Mouse (Mus musculus): ENCODE results near the gene Igsf8. TPM values are rescaled to one million over a fixed set of nuclear protein-coding genes. Genes with fewer than 3 reads are reported as not detected.

Gene Igsf8
- polyA plus RNA-seq, 1 experiment from 2014 or later: 42.5 TPM

DNA sequence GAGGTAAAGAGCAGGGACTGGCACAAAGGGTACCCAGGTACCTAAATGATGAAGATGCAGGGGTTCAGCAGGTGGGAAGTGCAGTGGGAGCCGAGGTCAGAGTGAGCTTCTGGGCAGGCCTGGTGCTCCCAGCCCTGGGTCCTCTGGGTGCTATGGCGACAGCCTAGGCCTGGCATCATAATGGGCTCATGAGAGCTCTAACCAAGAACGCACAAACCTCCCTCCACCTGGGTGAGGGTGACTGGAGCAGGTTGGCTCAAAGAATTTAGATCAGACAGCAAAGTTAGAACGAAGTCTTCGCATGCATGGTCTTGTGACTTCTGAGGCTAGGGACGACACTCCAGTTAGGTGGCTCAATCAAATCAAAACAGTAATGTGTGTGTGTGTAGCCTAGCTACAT is 3.1 kb upstream of the Igsf8 start, which contains the start of gene Atp1a4:
TSS of gene Atp1a4 (minus strand) at position 101 of the 400 bp plus-strand sequence.
- Histone ChIP-seq H3K9ac (ENCODE audit: low read length) (no peak within 1 kb of the TSS), H3K4me3 (ENCODE audit: low read length) (no peak within 1 kb of the TSS), H3K27ac (ENCODE audit: low read length) (no peak within 1 kb of the TSS), H3K27me3 (ENCODE audit: control insufficient read depth, insufficient read depth, low read depth, low read length) (no peaks in the 10 kb centered on the region), H3K4me1 (replicated peaks; ENCODE audit: control insufficient read depth, insufficient read depth, low read length) (no peaks in the 10 kb centered on the region), H3K36me3 (ENCODE audit: control insufficient read depth, insufficient read depth, low read length) (no peaks in the 10 kb centered on the region), H3K4me2 (ENCODE audit: low read depth, low read length) (no peak within 1 kb of the TSS), H3K9me3 (ENCODE audit: control insufficient read depth, low read length) (no peaks in the 10 kb centered on the region)
- WGBS: 85% methylated on average over 6 of the region's 6 CpGs
- no peak for ATAC-seq (ENCODE audit: low read depth)

DNA sequence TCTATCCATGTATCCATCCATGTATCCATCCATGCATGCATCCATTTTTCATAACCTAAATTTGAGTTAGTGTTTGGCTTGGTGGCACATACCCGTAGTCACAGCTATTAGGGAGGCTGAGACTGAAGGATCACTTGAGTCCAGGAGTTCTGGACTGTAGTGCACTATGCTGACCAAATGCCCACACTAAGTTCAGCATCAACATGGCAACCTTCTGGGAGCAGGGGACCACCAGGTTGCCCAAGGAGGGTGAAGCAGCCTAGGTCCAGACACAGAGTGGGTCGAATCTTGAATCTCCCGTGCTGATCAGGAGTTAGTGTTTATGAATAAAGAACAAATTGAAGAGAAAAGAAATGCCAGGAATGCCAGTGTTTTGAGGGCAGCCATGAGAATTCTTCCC is 9.8 kb downstream of the Igsf8 start:
- no peak overlapping the region for H3K9ac ChIP-seq (ENCODE audit: low read length)
- H3K27me3 ChIP-seq (ENCODE audit: control insufficient read depth, insufficient read depth, low read depth, low read length): no peaks in the 10 kb centered on the region
- no peak overlapping the region for H3K27ac ChIP-seq (ENCODE audit: low read length)
- ATAC-seq (ENCODE audit: low read depth): no peak
- WGBS: 72% methylated on average over 3 of the region's 3 CpGs
- H3K4me3 ChIP-seq (ENCODE audit: low read length): no peak overlapping the region
- no peaks in the 10 kb centered on the region for H3K4me1 ChIP-seq (replicated peaks; ENCODE audit: control insufficient read depth, insufficient read depth, low read length)
- H3K4me2 ChIP-seq (ENCODE audit: low read depth, low read length): no peak overlapping the region
- H3K9me3 ChIP-seq (ENCODE audit: control insufficient read depth, low read length): no peaks in the 10 kb centered on the region
- H3K36me3 ChIP-seq (ENCODE audit: control insufficient read depth, insufficient read depth, low read length): no peaks in the 10 kb centered on the region

DNA sequence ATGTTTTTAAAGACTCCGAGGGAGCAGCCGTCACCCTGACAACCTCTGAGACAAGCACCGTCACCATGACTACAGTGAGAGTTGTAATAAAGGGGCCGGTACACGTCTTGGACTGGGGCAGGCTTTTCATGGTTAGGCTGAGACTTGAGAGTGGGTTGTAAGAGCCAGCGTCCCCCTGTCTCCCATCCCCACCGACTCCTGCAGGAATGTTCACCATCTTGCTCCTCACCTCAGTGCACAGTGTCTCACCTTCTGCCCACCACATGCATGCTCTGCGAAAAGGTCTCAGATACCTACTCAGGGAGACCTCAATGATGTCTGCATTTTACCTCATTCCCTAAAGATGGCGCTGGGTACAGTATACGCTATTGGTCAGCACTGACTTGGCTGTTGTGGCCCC is 10.3 kb downstream of the Igsf8 start:
- 60% methylated on average over 10 of the region's 10 CpGs for WGBS
- no peak overlapping the region for H3K4me3 ChIP-seq (ENCODE audit: low read length)
- H3K27me3 ChIP-seq (ENCODE audit: control insufficient read depth, insufficient read depth, low read depth, low read length): no peaks in the 10 kb centered on the region
- no peak for ATAC-seq (ENCODE audit: low read depth)
- no peak overlapping the region for H3K4me2 ChIP-seq (ENCODE audit: low read depth, low read length)
- no peaks in the 10 kb centered on the region for H3K4me1 ChIP-seq (replicated peaks; ENCODE audit: control insufficient read depth, insufficient read depth, low read length)
- H3K9ac ChIP-seq (ENCODE audit: low read length): no peak overlapping the region
- no peaks in the 10 kb centered on the region for H3K9me3 ChIP-seq (ENCODE audit: control insufficient read depth, low read length)
- no peak overlapping the region for H3K27ac ChIP-seq (ENCODE audit: low read length)
- H3K36me3 ChIP-seq (ENCODE audit: control insufficient read depth, insufficient read depth, low read length): no peaks in the 10 kb centered on the region

DNA sequence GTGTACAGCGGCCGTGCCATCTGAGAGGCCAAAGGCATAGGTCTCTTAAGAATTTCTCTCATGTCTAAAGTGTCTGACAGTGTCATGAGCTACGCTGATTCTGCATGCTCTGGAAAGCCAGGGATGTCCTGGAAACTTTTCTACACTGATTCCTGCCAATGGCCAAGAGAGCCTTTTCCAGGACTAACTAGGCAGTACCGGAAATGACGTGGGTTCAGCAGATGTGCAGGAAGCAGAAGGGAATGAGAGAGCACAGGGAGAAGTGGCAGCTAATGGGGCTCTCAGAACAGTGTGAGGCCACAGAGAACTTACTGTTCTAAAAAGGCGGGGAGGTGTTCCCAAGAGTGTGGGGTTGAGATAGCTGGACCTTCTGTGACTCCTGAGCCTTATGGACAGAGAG is 11.9 kb downstream of the Igsf8 start:
- no peaks in the 10 kb centered on the region for H3K4me1 ChIP-seq (replicated peaks; ENCODE audit: control insufficient read depth, insufficient read depth, low read length)
- H3K4me2 ChIP-seq (ENCODE audit: low read depth, low read length): no peak overlapping the region
- H3K9ac ChIP-seq (ENCODE audit: low read length): no peak overlapping the region
- H3K9me3 ChIP-seq (ENCODE audit: control insufficient read depth, low read length): no peaks in the 10 kb centered on the region
- no peak for ATAC-seq (ENCODE audit: low read depth)
- H3K36me3 ChIP-seq (ENCODE audit: control insufficient read depth, insufficient read depth, low read length): no peaks in the 10 kb centered on the region; the same call in 1 of the 2 replicates
- 87% methylated on average over 6 of the region's 6 CpGs for WGBS
- H3K27ac ChIP-seq (ENCODE audit: low read length): no peak overlapping the region
- H3K4me3 ChIP-seq (ENCODE audit: low read length): no peak overlapping the region
- H3K27me3 ChIP-seq (ENCODE audit: control insufficient read depth, insufficient read depth, low read depth, low read length): no peaks in the 10 kb centered on the region

DNA sequence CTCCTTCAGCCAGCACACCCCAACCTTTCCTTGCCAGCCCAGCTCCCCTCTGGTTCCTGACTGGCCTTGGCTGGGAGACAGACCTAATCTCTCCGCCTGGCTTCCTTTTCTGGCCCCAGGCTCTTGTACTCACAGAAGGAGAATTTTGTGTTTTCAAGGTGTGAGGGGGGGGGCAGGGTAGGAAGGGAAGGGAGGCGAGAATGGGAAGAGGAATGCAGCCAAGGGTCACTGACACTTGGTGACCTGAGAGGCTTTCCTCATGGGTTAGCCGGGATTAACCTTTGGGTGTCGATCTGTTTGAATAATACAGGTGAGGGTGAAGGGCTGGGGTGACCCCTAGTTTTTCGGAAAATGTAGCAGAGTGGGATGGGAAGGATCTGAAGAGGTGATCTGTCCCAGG is 12.7 kb downstream of the Igsf8 start:
- Histone ChIP-seq H3K4me2 (ENCODE audit: low read depth, low read length) (no peak overlapping the region), H3K9me3 (ENCODE audit: control insufficient read depth, low read length) (no peaks in the 10 kb centered on the region), H3K27ac (ENCODE audit: low read length) (no peak overlapping the region), H3K9ac (ENCODE audit: low read length) (no peak overlapping the region), H3K27me3 (ENCODE audit: control insufficient read depth, insufficient read depth, low read depth, low read length) (no peaks in the 10 kb centered on the region), H3K36me3 (ENCODE audit: control insufficient read depth, insufficient read depth, low read length) (no peaks in the 10 kb centered on the region; the same call in 1 of the 2 replicates), H3K4me3 (ENCODE audit: low read length) (no peak overlapping the region), H3K4me1 (replicated peaks; ENCODE audit: control insufficient read depth, insufficient read depth, low read length) (no peaks in the 10 kb centered on the region)
- WGBS: 34% methylated on average over 5 of the region's 5 CpGs
- no peak for ATAC-seq (ENCODE audit: low read depth)

DNA sequence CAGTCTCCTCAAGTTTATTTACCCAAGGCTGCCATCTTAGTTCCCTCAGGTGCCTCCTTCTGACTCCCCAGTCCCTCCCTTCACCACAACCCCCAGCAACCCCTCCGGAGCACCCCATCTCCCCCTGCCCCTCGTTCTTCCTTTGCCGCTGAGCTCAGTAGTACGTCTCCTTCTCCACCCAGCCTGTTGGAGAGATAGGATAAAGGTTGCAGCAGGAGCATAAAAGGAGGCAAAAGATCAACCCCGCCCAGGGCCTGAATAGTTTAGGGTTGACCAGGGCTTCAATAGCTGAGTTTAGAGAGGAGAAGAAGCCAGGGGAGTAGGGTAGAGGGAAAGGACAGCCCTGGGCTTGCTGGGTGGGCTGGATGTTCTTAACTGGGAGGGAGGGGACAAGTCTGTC is 13.1 kb downstream of the Igsf8 start:
- Histone ChIP-seq H3K4me2 (ENCODE audit: low read depth, low read length) (no peak overlapping the region), H3K4me1 (replicated peaks; ENCODE audit: control insufficient read depth, insufficient read depth, low read length) (no peaks in the 10 kb centered on the region), H3K9ac (ENCODE audit: low read length) (no peak overlapping the region), H3K27me3 (ENCODE audit: control insufficient read depth, insufficient read depth, low read depth, low read length) (no peaks in the 10 kb centered on the region), H3K4me3 (ENCODE audit: low read length) (no peak overlapping the region), H3K27ac (ENCODE audit: low read length) (no peak overlapping the region), H3K9me3 (ENCODE audit: control insufficient read depth, low read length) (no peaks in the 10 kb centered on the region), H3K36me3 (ENCODE audit: control insufficient read depth, insufficient read depth, low read length) (no peaks in the 10 kb centered on the region; the same call in 1 of the 2 replicates)
- no peak for ATAC-seq (ENCODE audit: low read depth)
- WGBS: 64% methylated on average over 5 of the region's 5 CpGs

DNA sequence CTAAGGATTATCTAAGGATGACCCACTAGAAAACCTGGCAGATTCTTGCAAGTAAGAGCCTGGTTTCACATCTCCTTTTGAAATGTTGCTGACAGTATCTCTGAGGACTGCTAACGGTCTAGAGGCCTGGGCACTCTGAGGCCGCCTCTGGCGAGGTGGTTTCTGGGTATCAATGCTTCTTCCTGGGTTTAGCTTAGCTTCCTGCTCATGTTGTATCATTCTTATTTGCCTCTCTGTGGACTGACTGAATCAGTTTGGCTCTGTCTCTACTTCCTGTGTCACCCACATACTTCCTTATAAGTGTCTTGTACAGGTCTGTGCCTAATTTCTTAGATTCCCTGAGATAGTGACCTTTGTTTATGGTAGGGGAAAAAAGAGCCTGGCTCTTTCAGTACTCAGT is 15.7 kb downstream of the Igsf8 start:
- H3K27ac ChIP-seq (ENCODE audit: low read length): no peak overlapping the region
- H3K9ac ChIP-seq (ENCODE audit: low read length): no peak overlapping the region
- no peaks in the 10 kb centered on the region for H3K27me3 ChIP-seq (ENCODE audit: control insufficient read depth, insufficient read depth, low read depth, low read length)
- WGBS: 55% methylated on average over 3 of the region's 3 CpGs
- H3K9me3 ChIP-seq (ENCODE audit: control insufficient read depth, low read length): no peaks in the 10 kb centered on the region
- no peak for ATAC-seq (ENCODE audit: low read depth)
- no peaks in the 10 kb centered on the region; the same call in 1 of the 2 replicates for H3K36me3 ChIP-seq (ENCODE audit: control insufficient read depth, insufficient read depth, low read length)
- no peak overlapping the region for H3K4me3 ChIP-seq (ENCODE audit: low read length)
- no peak overlapping the region for H3K4me2 ChIP-seq (ENCODE audit: low read depth, low read length)
- no peaks in the 10 kb centered on the region; the same call in 1 of the 2 replicates for H3K4me1 ChIP-seq (replicated peaks; ENCODE audit: control insufficient read depth, insufficient read depth, low read length)

DNA sequence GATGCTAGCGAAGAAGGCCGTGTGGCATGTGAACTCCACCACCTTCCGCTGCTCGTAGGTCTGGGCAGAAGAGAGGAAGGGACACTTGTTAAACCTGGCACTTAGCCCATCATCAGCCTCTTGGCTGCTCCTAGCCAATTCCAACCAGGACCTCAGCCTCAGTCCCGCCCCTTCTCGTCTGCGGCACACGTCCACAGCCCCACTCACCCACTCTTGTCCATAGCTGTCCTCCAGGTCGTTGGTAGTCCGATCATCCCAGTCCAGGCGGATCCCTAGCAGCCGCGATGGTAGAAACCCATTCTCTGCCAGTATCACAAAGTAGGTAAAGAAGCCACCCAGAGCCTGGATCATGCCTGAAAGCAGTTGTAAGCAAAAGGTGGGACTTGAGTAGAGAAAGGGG is 16.9 kb downstream of the Igsf8 start:
- Histone ChIP-seq H3K27ac (ENCODE audit: low read length) (no peak overlapping the region), H3K9ac (ENCODE audit: low read length) (no peak overlapping the region), H3K4me2 (ENCODE audit: low read depth, low read length) (no peak overlapping the region), H3K4me1 (replicated peaks; ENCODE audit: control insufficient read depth, insufficient read depth, low read length) (no peaks in the 10 kb centered on the region; the same call in 1 of the 2 replicates), H3K4me3 (ENCODE audit: low read length) (no peak overlapping the region), H3K27me3 (ENCODE audit: control insufficient read depth, insufficient read depth, low read depth, low read length) (no peaks in the 10 kb centered on the region), H3K36me3 (ENCODE audit: control insufficient read depth, insufficient read depth, low read length) (no peaks in the 10 kb centered on the region; the same call in 1 of the 2 replicates), H3K9me3 (ENCODE audit: control insufficient read depth, low read length) (no peaks in the 10 kb centered on the region)
- 79% methylated on average over 13 of the region's 13 CpGs for WGBS
- no peak for ATAC-seq (ENCODE audit: low read depth)

DNA sequence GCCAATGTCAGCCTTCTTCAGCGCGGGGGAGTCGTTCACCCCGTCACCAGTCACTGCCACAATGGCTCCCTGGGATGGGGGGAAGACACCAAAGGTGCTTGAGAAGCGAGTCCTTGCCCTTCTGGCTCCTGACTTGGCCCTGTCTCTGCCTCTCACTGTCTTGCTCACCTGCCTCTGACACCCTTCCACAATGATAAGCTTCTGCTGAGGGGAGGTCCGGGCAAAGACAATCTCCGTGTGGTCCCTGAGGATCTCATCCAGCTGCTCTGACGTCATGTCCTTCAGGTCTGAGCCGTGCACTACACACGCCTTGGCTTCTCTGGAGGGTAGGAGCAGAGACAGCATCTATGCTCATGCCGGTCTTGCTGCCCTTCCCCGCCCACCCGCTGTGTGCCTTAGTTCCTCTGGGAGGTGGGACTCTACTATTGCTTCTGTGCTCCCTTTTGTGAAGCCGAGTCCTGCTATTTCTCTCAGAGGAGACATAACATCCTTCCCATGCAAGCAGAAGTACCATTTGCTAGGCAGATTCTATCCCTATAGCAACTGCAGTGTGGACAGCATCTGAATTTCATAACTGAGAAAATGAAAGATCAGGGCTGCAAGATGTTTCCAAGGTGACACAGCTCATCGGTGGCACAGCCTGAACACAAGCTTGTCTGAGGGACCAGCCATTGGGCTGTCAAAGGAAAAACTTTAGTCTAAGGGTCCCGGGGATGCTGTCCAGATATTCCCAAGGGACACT is 18.5 kb downstream of the Igsf8 start:
- 72% methylated on average over 16 of the region's 16 CpGs for WGBS
- no peak overlapping the region for H3K4me2 ChIP-seq (ENCODE audit: low read depth, low read length)
- no peak overlapping the region for H3K4me3 ChIP-seq (ENCODE audit: low read length)
- no peaks in the 10 kb centered on the region; the same call in 1 of the 2 replicates for H3K4me1 ChIP-seq (replicated peaks; ENCODE audit: control insufficient read depth, insufficient read depth, low read length)
- H3K27me3 ChIP-seq (ENCODE audit: control insufficient read depth, insufficient read depth, low read depth, low read length): no peaks in the 10 kb centered on the region
- H3K9me3 ChIP-seq (ENCODE audit: control insufficient read depth, low read length): no peaks in the 10 kb centered on the region
- H3K36me3 ChIP-seq (ENCODE audit: control insufficient read depth, insufficient read depth, low read length): no peaks in the 10 kb centered on the region; the same call in 1 of the 2 replicates
- no peak overlapping the region for H3K9ac ChIP-seq (ENCODE audit: low read length)
- H3K27ac ChIP-seq (ENCODE audit: low read length): no peak overlapping the region
- ATAC-seq (ENCODE audit: low read depth): no peak

Data from lung, embryonic 16.5 days (tissue).